Mouse (Mus musculus) adrenal gland, postnatal 4 days (tissue): ENCODE measurements around the gene Gm14685. TPM values are rescaled to one million over a fixed set of nuclear protein-coding genes. Genes with fewer than 3 reads are reported as not detected.
"Not testable (repeated sequence)": the region's sequence is repeated elsewhere in the genome, so short reads cannot be mapped to it uniquely, and the experiment has no call there.

Experiments
- DNase-seq, 2 experiments: peaks; one replicate each; pipeline ENCODE4 v3.0.0; 2021 to 2022; ENCODE audit warnings: low spot score in 2 of 2, mixed read lengths in 2 of 2
- long read RNA-seq, 2 experiments: library from polyadenylated mRNA; stranded (forward); transcript quantifications; one replicate each; pipeline ENCODE4 v2.0.0; 2021
- total RNA-seq, 2 experiments: library from RNA; stranded (reverse); gene quantifications; 2 replicates each; pipeline ENCODE4 v1.2.3; 2021

The Gm14685 gene
- total RNA-seq, result under 1 TPM; 0.22 to 0.65 TPM
- long read RNA-seq, experiment 1, result 0 reads
- long read RNA-seq, experiment 2, result 0 reads

- DNase-seq, result not testable (repeated sequence)
Observed at GRCm38 (mm10) chrX:73116747-73117146, at the start of gene Gm14685. Gm14685 (plus strand) TSS chrX:73117047.

GRCm38 (mm10) chrX:73082267-73083055, 34.4 kb upstream of the Gm14685 start, which contains the start of gene Xlr4a:
Xlr4a (minus strand) TSS chrX:73082478.
- DNase-seq, result not testable (repeated sequence)

GRCm38 (mm10) chrX:73096941-73097508, 19.8 kb upstream of the Gm14685 start, which contains the start of gene Xlr3a:
Xlr3a (minus strand) TSS chrX:73097095.
- not testable (repeated sequence) for DNase-seq

- DNase-seq, result not testable (repeated sequence)
Observed at GRCm38 (mm10) chrX:73122859-73123829, 6.3 kb downstream of the Gm14685 start.

GRCm38 (mm10) chrX:73143218-73143618, 26.4 kb downstream of the Gm14685 start:
- not testable (repeated sequence) for DNase-seq

GRCm38 (mm10) chrX:73148496-73148895, 31.6 kb downstream of the Gm14685 start, which contains the start of gene Xlr5b:
Xlr5b (plus strand) TSS chrX:73148796.
- DNase-seq, result not testable (repeated sequence)

GRCm38 (mm10) chrX:73149350-73149749, 32.5 kb downstream of the Gm14685 start, which contains the start of gene DXBay18:
DXBay18 (minus strand) TSS chrX:73149450.
- DNase-seq, result not testable (repeated sequence)

- not testable (repeated sequence) for DNase-seq
Observed at GRCm38 (mm10) chrX:73176889-73177288, 60.0 kb downstream of the Gm14685 start, which contains the start of gene Spin2d. Spin2d (minus strand) TSS chrX:73176989.

Other genes starting within 250 kb of the Gm14685 start
- gene Cetn2, start 198.6 kb upstream of the Gm14685 start, total RNA-seq, result 10 to 100 TPM; 45.9 to 46.0 TPM
- gene Nsdhl, start 198.5 kb upstream of the Gm14685 start, total RNA-seq, result 10 to 100 TPM; 25.2 to 25.5 TPM
- 1 to 10 TPM; 5.3 to 7.2 TPM for gene Zfp185, start 129.7 kb upstream of the Gm14685 start, total RNA-seq
- under 1 TPM in 1 of 2 experiments, not detected in 1; 0.20 TPM for gene Pnma5, start 79.9 kb upstream of the Gm14685 start, total RNA-seq
- 1 to 10 TPM; 1.5 to 1.6 TPM for gene Pnma3, start 52.3 kb upstream of the Gm14685 start, total RNA-seq
- gene Xlr4a, start 34.6 kb upstream of the Gm14685 start, total RNA-seq, result 1 to 10 TPM in 1 of 2 experiments, not detected in 1; 1.3 TPM
- 1 to 10 TPM; 1.5 to 2.5 TPM for gene Xlr3a, start 20.0 kb upstream of the Gm14685 start, total RNA-seq
- gene Xlr5b, start 31.7 kb downstream of the Gm14685 start, total RNA-seq, result under 1 TPM in 1 of 2 experiments, not detected in 1; 0.31 TPM
- not detected for gene DXBay18, start 32.4 kb downstream of the Gm14685 start, total RNA-seq
- gene Spin2d, start 59.9 kb downstream of the Gm14685 start, total RNA-seq, result not detected
- 10 to 100 TPM in 1 of 2 experiments, 1 to 10 TPM in 1; 4.5 to 14.5 TPM for gene Xlr3b, start 75.2 kb downstream of the Gm14685 start, total RNA-seq
- 1 to 10 TPM in 1 of 2 experiments, under 1 TPM in 1; 0.53 to 1.7 TPM for gene Xlr4b, start 97.3 kb downstream of the Gm14685 start, total RNA-seq
- 1 to 10 TPM; 9.0 to 9.8 TPM for gene F8a, start 111.2 kb downstream of the Gm14685 start, total RNA-seq
- gene Xlr4c, start 126.1 kb downstream of the Gm14685 start, total RNA-seq, result not detected
- gene Xlr3c, start 148.3 kb downstream of the Gm14685 start, total RNA-seq, result under 1 TPM in 1 of 2 experiments, not detected in 1; 0.20 TPM
- not detected for gene Xlr5a, start 175.9 kb downstream of the Gm14685 start, total RNA-seq
- gene Xlr5c, start 175.9 kb downstream of the Gm14685 start, total RNA-seq, result not detected
- not detected for gene Gm45015, start 219.8 kb downstream of the Gm14685 start, total RNA-seq
- gene Zfp275, start 225.6 kb downstream of the Gm14685 start, total RNA-seq, result 10 to 100 TPM; 26.6 to 28.8 TPM